Mouse (Mus musculus) intestine, embryonic 14.5 days (tissue): ENCODE data around the gene Hoxd3. TPM values are rescaled to one million over a fixed set of nuclear protein-coding genes. Genes with fewer than 3 reads are reported as not detected.
A peak's percentile ranks its signal among the peaks of the same experiment; 100 is the strongest.

Experiments
- ATAC-seq: fragments of 200-750 bp; cut with Nextera tagmentation; replicated peaks from 2 replicates; pipeline ENCODE4 v1.8.0; 2017; ENCODE audit warnings: low read depth, moderate number of reproducible peaks, moderate TSS enrichment, moderate library complexity; ENCODE audit not compliant: low FRiP score, low TSS enrichment
- DNase-seq: peaks from one replicate; pipeline ENCODE4 v3.0.0-alpha.2; 2018; ENCODE audit warnings: low spot score
- H3K27ac ChIP-seq: fragments of 300-500 bp; sonication (generic); 2 replicates; pipeline ENCODE4 v1.5.1; 2014; ENCODE audit warnings: low read depth, mild to moderate bottlenecking, control low read depth
- H3K27me3 ChIP-seq: fragments of 300-500 bp; sonication (generic); replicated peaks from 2 replicates; pipeline ENCODE4 v1.6.1; 2014; ENCODE audit warnings: low read length, control low read depth; ENCODE audit not compliant: control insufficient read depth, insufficient read depth
- H3K36me3 ChIP-seq: fragments of 300-500 bp; sonication (generic); 2 replicates; pipeline ENCODE4 v1.6.1; 2014; ENCODE audit warnings: low read length, control low read depth; ENCODE audit not compliant: control insufficient read depth, insufficient read depth
- H3K4me1 ChIP-seq: fragments of 300-500 bp; sonication (generic); replicated peaks from 2 replicates; pipeline ENCODE4 v1.6.1; 2014; ENCODE audit warnings: low read length, control low read depth, mixed read lengths; ENCODE audit not compliant: control insufficient read depth, insufficient read depth
- H3K4me2 ChIP-seq: fragments of 300-500 bp; sonication (generic); 2 replicates; pipeline ENCODE4 v1.6.1; 2014; ENCODE audit warnings: low read length
- H3K4me3 ChIP-seq: fragments of 300-500 bp; sonication (generic); 2 replicates; pipeline ENCODE4 v1.5.1; 2014; ENCODE audit warnings: low read depth, low read length, control low read depth, mixed read lengths
- H3K9ac ChIP-seq: fragments of 300-500 bp; sonication (generic); 2 replicates; pipeline ENCODE4 v1.6.1; 2014; ENCODE audit warnings: mild to moderate bottlenecking, low read length
- H3K9me3 ChIP-seq: fragments of 300-500 bp; sonication (generic); 2 replicates; pipeline ENCODE4 v1.6.1; 2016; ENCODE audit warnings: low read length, control low read depth; ENCODE audit not compliant: control insufficient read depth
- WGBS: fragments of 180-500 bp; shearing (Covaris S2); extraction: QIAGEN DNeasy Blood & Tissue Kit; methylation state at CpG from one replicate; pipeline ENCODE4 v1.1.7; 2014; 5-methylcytosine and 5-hydroxymethylcytosine counted together
- polyA plus RNA-seq: library from polyadenylated mRNA; unstranded; fragments of >200 nt; fragmentation: Nextera tagmentation; extraction: Ambion mirVana; gene quantifications from 2 replicates; pipeline ENCODE4 v1.2.1, GENCODE M21; 2014

Hoxd3 gene
- polyA plus RNA-seq, 1 experiment from 2014 or later: 27.6 TPM

- Histone ChIP-seq H3K4me2 (peak overlapping the region; percentile 64), H3K9ac (peak overlapping the region; percentile 72), H3K27me3 (peaks cover 94% of the 10 kb centered on the region), H3K9me3 (no peaks in the 10 kb centered on the region), H3K36me3 (no peaks in the 10 kb centered on the region), H3K4me1 (no peaks in the 10 kb centered on the region), H3K4me3 (peak overlapping the region; percentile 52), H3K27ac (peak overlapping the region; percentile 82)
- DNase-seq: no peak
- 0% methylated on average over 41 of the region's 66 CpGs for WGBS
- ATAC-seq: 0 out of 2 replicates have a peak, but pooled peaks have one; percentile 11
Observed at GRCm38 (mm10) chr2:74704999-74705466, 6.7 kb upstream of the Hoxd3 start.

- peak; percentile 53 for ATAC-seq
- Histone ChIP-seq H3K9me3 (no peaks in the 10 kb centered on the region), H3K4me3 (peak overlapping the region; percentile 52), H3K4me2 (peak overlapping the region; percentile 64), H3K27ac (peak overlapping the region; percentile 82), H3K4me1 (no peaks in the 10 kb centered on the region), H3K9ac (peak overlapping the region; percentile 72), H3K36me3 (no peaks in the 10 kb centered on the region), H3K27me3 (peaks cover 93% of the 10 kb centered on the region)
- WGBS: under 1% methylated on average over 63 of the region's 85 CpGs
- DNase-seq: no peak
Observed at GRCm38 (mm10) chr2:74705467-74706089, 6.1 kb upstream of the Hoxd3 start.

GRCm38 (mm10) chr2:74706393-74706960 lies 5.2 kb upstream of the Hoxd3 start:
- Histone ChIP-seq H3K4me2 (peak overlapping the region; percentile 64), H3K27ac (peak overlapping the region; percentile 69), H3K27me3 (peaks cover 90% of the 10 kb centered on the region), H3K4me3 (peak overlapping the region; percentile 52), H3K4me1 (no peaks in the 10 kb centered on the region), H3K9ac (peak overlapping the region; percentile 72), H3K9me3 (no peaks in the 10 kb centered on the region), H3K36me3 (no peaks in the 10 kb centered on the region)
- 7% methylated on average over 13 of the region's 13 CpGs for WGBS
- ATAC-seq (no peak), DNase-seq (no peak)

- peak overlapping the region; percentile 52 for H3K4me3 ChIP-seq
- DNase-seq (no peak), ATAC-seq (no peak)
- peak overlapping the region; percentile 34; the same call in 1 of the 2 replicates for H3K9ac ChIP-seq
- H3K27me3 ChIP-seq: peaks cover 85% of the 10 kb centered on the region
- H3K27ac ChIP-seq: no peak overlapping the region
- H3K9me3 ChIP-seq: no peaks in the 10 kb centered on the region
- WGBS: 33% methylated on average over 7 of the region's 7 CpGs
- H3K4me1 ChIP-seq: no peaks in the 10 kb centered on the region
- peak overlapping the region; percentile 64 for H3K4me2 ChIP-seq
- no peaks in the 10 kb centered on the region for H3K36me3 ChIP-seq
Observed at GRCm38 (mm10) chr2:74707599-74707998, 4.1 kb upstream of the Hoxd3 start.

- Histone ChIP-seq H3K4me3 (no peak overlapping the region), H3K9ac (no peak overlapping the region), H3K9me3 (no peaks in the 10 kb centered on the region), H3K36me3 (no peaks in the 10 kb centered on the region), H3K27me3 (peaks cover 85% of the 10 kb centered on the region), H3K4me1 (no peaks in the 10 kb centered on the region), H3K27ac (no peak overlapping the region), H3K4me2 (no peak overlapping the region)
- no peak for DNase-seq
- no peak for ATAC-seq
- WGBS: 37% methylated on average over 4 of the region's 4 CpGs
Observed at GRCm38 (mm10) chr2:74708676-74709075, 3.1 kb upstream of the Hoxd3 start.

- Histone ChIP-seq H3K27ac (no peak overlapping the region), H3K4me3 (no peak overlapping the region), H3K9ac (no peak overlapping the region), H3K4me2 (no peak overlapping the region), H3K27me3 (peaks cover 78% of the 10 kb centered on the region), H3K36me3 (no peaks in the 10 kb centered on the region), H3K4me1 (no peaks in the 10 kb centered on the region), H3K9me3 (no peaks in the 10 kb centered on the region)
- no peak for ATAC-seq
- peak; percentile 59 for DNase-seq
- 21% methylated on average over 5 of the region's 5 CpGs for WGBS
Observed at GRCm38 (mm10) chr2:74709465-74710419, 2.0 kb upstream of the Hoxd3 start.

GRCm38 (mm10) chr2:74710929-74711543 lies 691 bp upstream of the Hoxd3 start:
- H3K4me2 ChIP-seq: peak overlapping the region; percentile 62
- no peak for ATAC-seq
- H3K27ac ChIP-seq: no peak overlapping the region; the same call in 1 of the 2 replicates
- no peak overlapping the region; the same call in 1 of the 2 replicates for H3K9ac ChIP-seq
- no peak for DNase-seq
- peaks cover 74% of the 10 kb centered on the region for H3K27me3 ChIP-seq
- H3K9me3 ChIP-seq: no peaks in the 10 kb centered on the region
- H3K4me1 ChIP-seq: 0 out of 2 replicates have a peak, but pooled peaks cover 3% of the 10 kb centered on the region
- H3K4me3 ChIP-seq: peak overlapping the region; percentile 59
- WGBS: 2% methylated on average over 16 of the region's 16 CpGs
- H3K36me3 ChIP-seq: no peaks in the 10 kb centered on the region
